Mouse (Mus musculus) adrenal gland, postnatal 36 days (tissue): Measurements from ENCODE around the gene Tmprss2. TPM values are rescaled to one million over a fixed set of nuclear protein-coding genes. Genes with fewer than 3 reads are reported as not detected.
"Not testable (repeated sequence)": the region's sequence is repeated elsewhere in the genome, so short reads cannot be mapped to it uniquely, and the experiment has no call there.

Source experiments
- DNase-seq, 2 experiments: peaks; one replicate each; pipeline ENCODE4 v3.0.0; 2021; ENCODE audit warnings: mixed read lengths in 1 of 2
- total RNA-seq, 2 experiments: library from RNA; stranded (reverse); gene quantifications; 2 replicates each; pipeline ENCODE4 v1.2.3; 2021

Gene Tmprss2
- total RNA-seq, 2 experiments from 2014 or later, result not detected

GRCm38 (mm10) chr16:97591512-97591911 lies 19.5 kb downstream of the Tmprss2 start:
- no peak for DNase-seq

GRCm38 (mm10) chr16:97582876-97583275 lies 28.1 kb downstream of the Tmprss2 start:
- not testable (repeated sequence) for DNase-seq

- DNase-seq, result peak; percentile 73 to 78
Observed at GRCm38 (mm10) chr16:97569426-97569825, 41.6 kb downstream of the Tmprss2 start.

GRCm38 (mm10) chr16:97568662-97569061 lies 42.3 kb downstream of the Tmprss2 start:
- DNase-seq, result peak; percentile 63 to 77

GRCm38 (mm10) chr16:97544340-97544739 lies 66.7 kb downstream of the Tmprss2 start:
- no peak for DNase-seq

- DNase-seq, result no peak
Observed at GRCm38 (mm10) chr16:97536859-97537258, 74.1 kb downstream of the Tmprss2 start.

- DNase-seq, result peak; percentile 67 to 85
Observed at GRCm38 (mm10) chr16:97535808-97536413, 75.1 kb downstream of the Tmprss2 start.

- DNase-seq, result peak; percentile 48 to 68
Observed at GRCm38 (mm10) chr16:97534876-97535461, 76.0 kb downstream of the Tmprss2 start.

- peak in 1 of 2 experiments; percentile 42 for DNase-seq
Observed at GRCm38 (mm10) chr16:97534448-97534847, 76.5 kb downstream of the Tmprss2 start.

GRCm38 (mm10) chr16:97533751-97534150 lies 77.2 kb downstream of the Tmprss2 start:
- DNase-seq, result no peak

GRCm38 (mm10) chr16:97533126-97533525 lies 77.9 kb downstream of the Tmprss2 start:
- DNase-seq, result peak in 1 of 2 experiments; percentile 31

GRCm38 (mm10) chr16:97529241-97529640 lies 81.8 kb downstream of the Tmprss2 start:
- no peak for DNase-seq

- peak; percentile 52 to 71 for DNase-seq
Observed at GRCm38 (mm10) chr16:97523024-97523423, 88.0 kb downstream of the Tmprss2 start.

- DNase-seq, result no peak
Observed at GRCm38 (mm10) chr16:97521983-97522382, 89.0 kb downstream of the Tmprss2 start.

- no peak for DNase-seq
Observed at GRCm38 (mm10) chr16:97516341-97516740, 94.7 kb downstream of the Tmprss2 start.

Other genes with a start within 250 kb of the Tmprss2 start
- 1 to 10 TPM; 4.3 TPM for gene Mx1, start 148.3 kb downstream of the Tmprss2 start, total RNA-seq
- not detected for gene Fam3b, start 96.4 kb downstream of the Tmprss2 start, total RNA-seq
- under 1 TPM; 0.16 to 0.63 TPM for gene Ripk4, start 152.6 kb upstream of the Tmprss2 start, total RNA-seq
- gene Prdm15, start 240.7 kb upstream of the Tmprss2 start, total RNA-seq, result 10 to 100 TPM; 10.1 to 11.8 TPM